Mouse (Mus musculus): ENCODE results near the gene Pidd1. TPM values are rescaled to one million over a fixed set of nuclear protein-coding genes. Genes with fewer than 3 reads are reported as not detected.
A peak's percentile ranks its signal among the peaks of the same experiment; 100 is the strongest.

Gene Pidd1
- polyA plus RNA-seq, 1 experiment from 2014 or later = 3.9 TPM

DNA sequence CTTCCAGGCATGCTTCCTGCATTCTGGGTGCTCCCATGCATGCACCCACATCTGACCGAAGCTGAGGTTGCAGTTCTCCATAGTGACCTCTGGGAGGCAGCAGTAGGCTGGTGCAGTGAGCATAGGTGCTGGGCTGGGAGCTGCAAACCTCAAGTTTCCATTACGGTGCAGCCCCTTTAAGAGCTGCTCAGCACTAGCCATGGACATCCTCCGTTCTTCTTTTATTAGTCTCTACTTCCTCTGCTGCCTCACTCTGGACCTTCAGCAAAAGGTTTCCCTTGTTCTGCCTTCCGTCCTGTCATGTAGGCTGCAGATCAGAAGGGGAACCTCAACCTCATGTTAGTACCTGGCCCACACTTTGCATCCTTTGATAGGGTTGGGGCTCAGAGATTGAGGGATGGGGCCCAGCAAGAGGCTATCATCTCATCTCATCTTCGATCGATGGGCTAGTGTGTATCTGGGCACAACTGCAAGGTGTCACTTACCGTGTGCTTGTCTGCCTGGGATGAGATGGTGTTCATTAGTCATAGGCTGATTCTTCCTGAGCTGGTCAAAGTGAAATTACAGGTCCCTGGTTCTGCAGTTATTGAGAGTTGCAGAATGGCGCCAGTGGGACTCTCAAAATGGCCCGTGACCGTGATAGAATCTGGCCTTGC, 37.1 kb upstream of the Pidd1 start:
- Histone ChIP-seq H3K4me3 (peak overlapping the region; percentile 75), H3K36me3 (no peaks in the 10 kb centered on the region), H3K27me3 (peaks cover 4% of the 10 kb centered on the region), H3K9ac (peak overlapping the region; percentile 18), H3K4me2 (peak overlapping the region; percentile 93), H3K27ac (replicated peaks) (peak overlapping the region; percentile 82), H3K9me3 (no peaks in the 10 kb centered on the region), H3K4me1 (replicated peaks) (peaks cover 61% of the 10 kb centered on the region)
- WGBS = 8% methylated on average over 10 of the region's 10 CpGs
- peak; percentile 28 for ATAC-seq (ENCODE audit: low FRiP score, low read depth)

DNA sequence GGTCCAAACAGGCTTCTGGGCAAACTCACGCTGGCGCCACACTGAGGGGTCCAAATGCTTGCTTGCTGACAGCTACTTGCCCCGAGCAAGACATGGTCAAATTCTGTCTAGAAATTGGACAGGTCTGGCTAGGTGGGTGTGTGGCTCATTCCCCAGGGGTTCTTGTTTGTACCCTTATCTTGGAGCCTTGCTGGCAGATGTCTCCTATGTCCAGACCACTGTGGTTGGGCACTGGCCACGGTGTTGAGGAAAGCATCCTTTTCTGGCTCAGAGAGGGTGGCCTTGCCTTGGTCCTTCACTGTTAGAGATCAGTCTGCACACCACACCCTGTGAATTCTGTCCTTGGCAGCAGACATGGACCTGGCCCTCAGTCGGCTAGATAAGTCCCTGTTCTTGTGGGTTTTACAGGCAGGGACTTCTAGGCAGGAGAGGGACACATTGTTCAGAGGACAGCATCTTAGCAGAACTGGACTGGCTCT, 34.5 kb upstream of the Pidd1 start:
- H3K36me3 ChIP-seq = no peaks in the 10 kb centered on the region
- ATAC-seq (ENCODE audit: low FRiP score, low read depth) = no peak
- peaks cover 7% of the 10 kb centered on the region for H3K27me3 ChIP-seq
- no peak overlapping the region for H3K9ac ChIP-seq
- 78% methylated on average over 5 of the region's 5 CpGs for WGBS
- no peak overlapping the region for H3K4me3 ChIP-seq
- no peak overlapping the region; the same call in 1 of the 2 replicates for H3K4me2 ChIP-seq
- peaks cover 56% of the 10 kb centered on the region for H3K4me1 ChIP-seq (replicated peaks)
- no peak overlapping the region for H3K27ac ChIP-seq (replicated peaks)
- no peaks in the 10 kb centered on the region for H3K9me3 ChIP-seq

DNA sequence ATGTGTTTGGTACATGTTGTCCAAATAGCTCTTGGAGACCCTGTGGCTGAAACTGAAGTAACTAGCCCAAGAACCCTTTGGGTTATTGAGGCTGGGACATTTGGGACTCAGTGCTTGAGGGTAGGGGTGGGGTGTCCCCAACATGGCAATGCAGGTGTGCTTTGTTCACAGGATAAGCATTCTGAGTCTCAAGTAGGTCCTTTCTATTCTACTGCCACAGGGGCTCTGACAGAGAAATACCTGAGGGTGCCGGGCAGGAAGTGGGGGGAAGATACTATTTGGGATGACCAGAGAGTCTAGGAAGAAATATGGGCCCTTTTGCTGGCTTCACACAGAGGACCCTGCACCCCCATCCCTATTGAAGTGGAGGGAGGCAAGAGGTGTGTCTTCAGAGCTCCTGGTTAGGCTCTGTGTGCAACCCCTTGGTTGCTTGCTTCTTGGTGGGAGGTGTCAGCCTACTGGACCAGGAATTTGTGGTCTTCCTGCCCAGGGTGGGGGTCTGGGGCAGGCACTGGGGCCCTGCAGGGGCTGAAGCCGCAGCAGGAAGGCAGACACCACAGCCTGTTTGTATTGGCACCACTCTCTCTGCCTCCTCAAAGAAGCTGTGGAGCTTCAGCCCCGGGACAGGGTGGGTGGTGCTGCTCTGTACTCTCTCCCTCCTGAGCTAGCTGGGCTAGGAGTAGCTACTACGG, 33.9 kb upstream of the Pidd1 start:
- Histone ChIP-seq H3K27ac (replicated peaks) (no peak overlapping the region; the same call in 1 of the 2 replicates), H3K36me3 (peaks cover 1% of the 10 kb centered on the region; the same call in 1 of the 2 replicates), H3K9me3 (no peaks in the 10 kb centered on the region), H3K4me3 (no peak overlapping the region), H3K27me3 (peaks cover 7% of the 10 kb centered on the region), H3K9ac (no peak overlapping the region), H3K4me2 (no peak overlapping the region; the same call in 1 of the 2 replicates), H3K4me1 (replicated peaks) (peaks cover 52% of the 10 kb centered on the region)
- 72% methylated on average over 4 of the region's 4 CpGs for WGBS
- no peak for ATAC-seq (ENCODE audit: low FRiP score, low read depth)

DNA sequence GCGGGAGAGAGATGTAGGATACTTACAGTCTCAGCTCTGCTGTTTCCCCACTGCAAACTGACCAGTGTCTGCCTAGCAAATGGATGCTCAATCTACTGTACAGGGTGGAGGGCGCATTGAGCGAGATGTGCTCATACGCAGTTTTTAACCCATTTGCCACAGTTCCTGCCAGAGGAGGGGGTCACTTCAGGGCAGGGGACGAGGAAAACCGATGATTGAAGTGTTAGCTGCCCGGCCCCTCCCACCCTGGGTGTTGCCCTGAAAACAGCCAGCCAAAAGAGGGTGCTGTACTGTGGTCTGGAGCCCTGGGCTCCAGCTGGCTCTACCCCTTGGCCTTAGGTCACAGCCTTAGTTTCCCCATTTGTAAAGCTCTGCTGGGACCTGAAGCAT, 33.2 kb upstream of the Pidd1 start:
- H3K4me2 ChIP-seq = peak overlapping the region; percentile 93
- WGBS = 21% methylated on average over 7 of the region's 7 CpGs
- H3K4me1 ChIP-seq (replicated peaks) = peaks cover 44% of the 10 kb centered on the region
- H3K9me3 ChIP-seq = no peaks in the 10 kb centered on the region
- no peak overlapping the region for H3K4me3 ChIP-seq
- H3K27ac ChIP-seq (replicated peaks) = peak overlapping the region; percentile 52; the same call in 1 of the 2 replicates
- no peak for ATAC-seq (ENCODE audit: low FRiP score, low read depth)
- H3K36me3 ChIP-seq = peaks cover 9% of the 10 kb centered on the region
- H3K27me3 ChIP-seq = peaks cover 7% of the 10 kb centered on the region
- no peak overlapping the region for H3K9ac ChIP-seq

DNA sequence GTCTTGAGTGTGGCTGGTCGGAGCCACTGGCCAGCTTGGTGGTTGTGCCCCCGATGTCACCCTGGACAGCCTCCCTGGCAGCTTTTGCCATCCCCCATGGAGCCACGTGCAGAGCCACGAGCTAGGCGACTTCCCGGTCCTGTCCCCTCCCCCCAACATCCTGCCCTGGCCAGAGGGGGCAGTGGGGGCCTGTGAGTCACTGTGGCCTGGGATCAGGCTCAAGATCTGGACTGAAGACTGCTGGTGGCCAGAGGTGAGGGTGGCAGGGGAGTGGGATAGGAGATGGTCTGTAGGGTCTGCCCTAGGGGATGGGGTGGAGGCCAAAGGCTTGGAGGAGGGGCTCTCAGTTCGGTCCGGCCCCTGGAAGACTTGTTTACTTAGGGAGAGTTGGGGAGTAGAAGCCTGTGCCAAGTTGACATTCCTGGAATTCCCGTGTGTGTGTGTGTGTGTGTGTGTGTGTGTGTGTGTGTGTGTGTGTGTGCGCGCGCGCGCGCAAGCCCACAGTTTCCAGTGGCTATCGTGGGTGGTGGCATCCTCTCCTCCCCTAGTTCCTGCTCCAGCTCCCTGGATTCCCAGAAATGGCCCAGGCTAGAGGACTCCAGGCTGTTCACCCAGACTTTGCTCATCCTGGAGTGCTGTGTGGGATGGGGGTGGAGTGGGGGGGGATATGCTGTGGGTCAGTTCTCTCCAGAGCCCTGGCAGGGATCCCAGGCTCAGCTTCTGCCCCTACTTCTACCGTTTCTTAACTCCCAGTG, 32.6 kb upstream of the Pidd1 start:
- Histone ChIP-seq H3K4me1 (replicated peaks) (peaks cover 39% of the 10 kb centered on the region), H3K9ac (no peak overlapping the region; the same call in 1 of the 2 replicates), H3K9me3 (no peaks in the 10 kb centered on the region), H3K27me3 (peaks cover 7% of the 10 kb centered on the region), H3K36me3 (peaks cover 11% of the 10 kb centered on the region), H3K4me3 (peak overlapping the region; percentile 87), H3K4me2 (peak overlapping the region; percentile 93), H3K27ac (replicated peaks) (peak overlapping the region; percentile 69)
- 1% methylated on average over 12 of the region's 17 CpGs for WGBS
- no peak for ATAC-seq (ENCODE audit: low FRiP score, low read depth)

DNA sequence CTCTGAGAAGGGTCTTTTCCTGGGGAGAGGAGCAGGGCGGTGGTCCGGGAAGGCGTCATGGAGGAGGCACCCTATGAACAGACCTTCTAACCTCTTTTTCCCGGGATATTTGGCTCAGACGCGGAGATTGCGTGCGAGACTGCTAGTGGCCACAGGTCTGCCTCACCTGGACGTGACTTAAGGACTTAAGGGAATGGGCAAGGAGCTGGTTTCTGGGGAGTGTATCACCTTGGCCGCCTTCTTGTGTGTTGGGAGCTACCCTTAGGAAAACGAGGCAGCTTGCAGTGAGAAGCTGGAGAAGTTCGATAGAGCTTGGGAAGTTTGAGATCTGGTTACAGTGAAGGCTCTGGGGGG, 32.0 kb upstream of the Pidd1 start:
- H3K27me3 ChIP-seq = peaks cover 7% of the 10 kb centered on the region
- H3K27ac ChIP-seq (replicated peaks) = peak overlapping the region; percentile 84
- H3K4me3 ChIP-seq = peak overlapping the region; percentile 87
- H3K4me1 ChIP-seq (replicated peaks) = peaks cover 36% of the 10 kb centered on the region
- 2% methylated on average over 12 of the region's 12 CpGs for WGBS
- H3K9me3 ChIP-seq = no peaks in the 10 kb centered on the region
- no peak for ATAC-seq (ENCODE audit: low FRiP score, low read depth)
- H3K36me3 ChIP-seq = peaks cover 17% of the 10 kb centered on the region
- peak overlapping the region; percentile 93 for H3K4me2 ChIP-seq
- peak overlapping the region; percentile 86 for H3K9ac ChIP-seq

DNA sequence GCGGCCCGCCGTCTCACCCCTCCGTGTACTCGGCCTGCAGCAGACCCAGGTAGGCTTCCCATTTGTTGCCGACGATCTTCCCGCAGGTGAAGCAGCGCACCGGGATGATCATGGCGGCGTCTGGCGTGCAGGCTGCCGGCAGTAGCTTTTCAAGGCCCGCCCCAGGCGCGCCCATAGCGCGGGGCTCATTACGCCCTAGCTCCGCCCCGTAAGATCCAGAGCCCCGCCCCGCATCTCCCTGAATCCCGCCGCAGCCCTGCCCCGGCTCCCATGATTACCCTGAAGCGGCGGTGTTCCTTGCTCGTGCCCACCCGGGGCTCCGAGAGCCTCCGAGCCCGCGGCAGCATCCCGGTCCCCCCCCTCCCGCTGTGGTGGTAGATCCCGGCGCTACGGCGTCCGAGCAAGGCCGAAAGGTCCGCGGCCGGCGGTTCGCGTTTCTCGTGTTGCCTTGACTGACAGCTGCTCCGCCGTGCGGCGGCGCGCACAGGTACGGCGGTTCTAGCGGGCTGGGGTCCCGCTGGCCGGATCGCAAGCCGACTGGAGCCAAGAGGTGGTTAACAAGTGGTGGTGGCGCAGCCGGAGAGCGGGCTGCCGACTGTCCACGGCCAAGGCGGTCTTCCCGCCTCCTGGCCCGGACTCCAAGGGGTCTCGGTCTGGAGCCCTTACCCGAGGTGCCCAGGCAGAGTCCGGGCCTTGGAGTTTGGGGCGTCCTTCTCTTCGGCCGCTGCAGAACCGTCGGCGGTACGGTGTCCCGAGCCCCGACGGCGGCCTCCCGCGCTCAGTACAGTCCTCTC, 31.4 kb upstream of the Pidd1 start, which contains the start of the genes Polr2l and Tspan4:
TSS of gene Polr2l (minus strand) at position 122 of the 794 bp plus-strand sequence.
TSS of gene Tspan4 (plus strand) at position 230 of the 794 bp plus-strand sequence.
- peaks cover 7% of the 10 kb centered on the region for H3K27me3 ChIP-seq
- peak within 1 kb of the TSS; percentile 84 for H3K27ac ChIP-seq (replicated peaks)
- ATAC-seq (ENCODE audit: low FRiP score, low read depth) = peak; percentile 81
- peaks cover 17% of the 10 kb centered on the region for H3K36me3 ChIP-seq
- WGBS = under 1% methylated on average over 87 of the region's 87 CpGs
- H3K4me2 ChIP-seq = peak within 1 kb of the TSS; percentile 93
- H3K9ac ChIP-seq = peak within 1 kb of the TSS; percentile 86
- peak within 1 kb of the TSS; percentile 87 for H3K4me3 ChIP-seq
- peaks cover 32% of the 10 kb centered on the region for H3K4me1 ChIP-seq (replicated peaks)
- H3K9me3 ChIP-seq = no peaks in the 10 kb centered on the region

DNA sequence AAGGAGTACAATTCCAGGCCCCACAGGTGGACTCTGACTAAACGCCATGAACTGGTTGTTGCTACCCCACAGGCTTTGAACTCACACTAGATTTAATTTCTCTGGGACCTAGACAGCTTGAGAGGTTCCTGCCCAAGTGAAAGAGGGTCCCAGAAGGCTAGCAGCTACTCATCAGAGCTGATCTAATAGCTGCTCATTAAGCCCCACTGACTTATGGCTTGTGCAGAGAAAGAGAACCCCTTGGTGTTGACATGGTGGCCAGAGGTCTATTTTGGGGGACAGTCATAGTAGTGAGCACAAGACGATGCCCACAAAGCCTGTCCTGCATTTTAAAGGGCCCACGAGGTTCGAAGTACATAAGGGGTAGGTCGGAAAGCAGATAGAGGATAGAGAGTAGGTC, 30.3 kb upstream of the Pidd1 start:
- 10% methylated on average over 5 of the region's 5 CpGs for WGBS
- Histone ChIP-seq H3K9ac (peak overlapping the region; percentile 86), H3K27ac (replicated peaks) (peak overlapping the region; percentile 84), H3K27me3 (peaks cover 7% of the 10 kb centered on the region), H3K4me2 (peak overlapping the region; percentile 93), H3K36me3 (peaks cover 17% of the 10 kb centered on the region), H3K4me1 (replicated peaks) (peaks cover 43% of the 10 kb centered on the region), H3K9me3 (no peaks in the 10 kb centered on the region), H3K4me3 (peak overlapping the region; percentile 87)
- no peak for ATAC-seq (ENCODE audit: low FRiP score, low read depth)

DNA sequence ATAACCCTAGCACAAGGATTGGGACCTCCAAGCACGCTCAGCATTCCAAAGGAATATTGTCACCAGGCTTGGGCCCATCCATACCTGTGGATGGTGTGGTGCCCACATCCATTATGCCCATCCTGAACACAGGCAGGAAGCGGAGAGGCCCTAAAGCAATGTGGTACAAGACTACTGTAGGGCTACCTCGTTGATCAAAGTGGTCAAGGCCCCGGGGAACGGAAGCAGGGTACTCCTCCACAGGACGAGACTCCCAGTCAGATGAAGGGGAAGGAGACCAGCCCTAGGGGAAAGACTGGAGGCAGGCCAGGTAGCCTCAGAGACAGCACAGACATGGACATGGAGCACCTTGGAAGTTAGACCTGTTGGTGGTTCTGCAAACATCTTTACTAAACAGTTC, 28.9 kb upstream of the Pidd1 start:
- no peaks in the 10 kb centered on the region for H3K9me3 ChIP-seq
- WGBS = 89% methylated on average over 6 of the region's 6 CpGs
- no peak overlapping the region for H3K4me2 ChIP-seq
- H3K27me3 ChIP-seq = peaks cover 7% of the 10 kb centered on the region
- no peak overlapping the region for H3K4me3 ChIP-seq
- H3K27ac ChIP-seq (replicated peaks) = no peak overlapping the region
- H3K4me1 ChIP-seq (replicated peaks) = peaks cover 57% of the 10 kb centered on the region
- H3K36me3 ChIP-seq = peaks cover 17% of the 10 kb centered on the region
- no peak for ATAC-seq (ENCODE audit: low FRiP score, low read depth)
- H3K9ac ChIP-seq = no peak overlapping the region

DNA sequence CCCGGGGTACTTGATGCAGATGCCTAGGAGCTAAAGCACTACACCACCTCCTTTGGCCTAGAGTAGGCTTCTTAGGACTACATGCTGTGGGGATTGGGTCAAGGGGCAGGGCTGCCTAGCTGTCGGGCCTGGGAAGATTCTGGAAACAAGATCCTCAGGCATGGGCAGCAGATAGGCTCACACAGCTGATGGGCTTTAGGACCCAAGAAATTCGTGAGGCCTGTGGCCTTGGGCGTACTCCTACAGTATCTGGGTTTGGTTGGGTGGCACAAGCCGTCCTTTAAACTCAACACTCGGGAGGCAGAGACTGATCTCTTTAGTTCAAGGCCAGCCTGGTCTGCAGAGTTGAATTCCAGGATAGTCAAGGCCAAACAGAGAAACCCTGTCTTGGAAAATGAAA, 28.4 kb upstream of the Pidd1 start:
- H3K4me2 ChIP-seq = no peak overlapping the region
- H3K36me3 ChIP-seq = peaks cover 17% of the 10 kb centered on the region
- peaks cover 60% of the 10 kb centered on the region for H3K4me1 ChIP-seq (replicated peaks)
- WGBS = 85% methylated on average over 6 of the region's 6 CpGs
- ATAC-seq (ENCODE audit: low FRiP score, low read depth) = no peak
- no peak overlapping the region for H3K9ac ChIP-seq
- peaks cover 7% of the 10 kb centered on the region for H3K27me3 ChIP-seq
- no peaks in the 10 kb centered on the region for H3K9me3 ChIP-seq
- H3K27ac ChIP-seq (replicated peaks) = no peak overlapping the region
- H3K4me3 ChIP-seq = no peak overlapping the region

DNA sequence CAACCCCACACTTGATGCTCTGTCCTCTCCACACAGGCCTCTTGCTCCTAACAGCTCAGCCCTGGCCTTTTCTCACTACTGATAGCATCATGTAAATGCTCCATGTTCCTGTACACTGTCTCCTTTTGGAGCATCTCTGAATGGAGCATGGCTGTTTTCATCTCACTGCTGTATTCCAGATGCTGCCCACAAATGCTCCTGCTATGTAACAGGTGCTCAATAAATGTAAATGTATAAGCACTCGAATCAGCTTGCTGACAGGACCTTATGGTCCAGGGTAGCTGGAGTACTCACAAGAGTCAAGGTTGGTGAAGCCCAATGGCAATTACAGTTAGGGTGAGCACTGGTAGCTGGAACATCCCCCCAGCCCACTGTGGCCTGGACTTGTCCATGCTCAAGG, 27.4 kb upstream of the Pidd1 start:
- Histone ChIP-seq H3K27ac (replicated peaks) (no peak overlapping the region), H3K4me1 (replicated peaks) (peaks cover 63% of the 10 kb centered on the region), H3K36me3 (peaks cover 17% of the 10 kb centered on the region), H3K4me2 (no peak overlapping the region), H3K4me3 (no peak overlapping the region), H3K9ac (no peak overlapping the region), H3K9me3 (no peaks in the 10 kb centered on the region), H3K27me3 (peaks cover 10% of the 10 kb centered on the region)
- no peak for ATAC-seq (ENCODE audit: low FRiP score, low read depth)
- 89% methylated on average over 1 of the region's 1 CpGs for WGBS

All from hindbrain, embryonic 15.5 days (tissue).